Mouse (Mus musculus) erythroid progenitor cell, adult 5-6 weeks (primary cell): ENCODE measurements at regions not wholly inside any gene's neighbourhood (a gene's known extent, or its start where the extent isn't known, plus 50 kb on each side); places are given as distances from the start of the nearest gene placed in this dataset.

Experiments
- ATAC-seq: replicated peaks from 2 replicates; pipeline ENCODE4 v1.8.0; 2016; ENCODE audit warnings: moderate number of reproducible peaks, mild to moderate bottlenecking, moderate TSS enrichment, inconsistent platforms; ENCODE audit not compliant: poor library complexity, low FRiP score, severe bottlenecking

GRCm38 (mm10) chr4:142342482-142343206, 103.4 kb upstream of the Kazn start:
- no peak for ATAC-seq

- ATAC-seq: no peak
Measured at GRCm38 (mm10) chr4:142341305-142341704, 102.1 kb upstream of the Kazn start.

GRCm38 (mm10) chr4:142340057-142340456, 100.9 kb upstream of the Kazn start:
- ATAC-seq: no peak

- ATAC-seq: no peak
Measured at GRCm38 (mm10) chr4:142337701-142338100, 98.5 kb upstream of the Kazn start.

- ATAC-seq: no peak
Measured at GRCm38 (mm10) chr4:142336943-142337342, 97.7 kb upstream of the Kazn start.

GRCm38 (mm10) chr4:142334084-142334483, 94.9 kb upstream of the Kazn start:
- no peak for ATAC-seq

GRCm38 (mm10) chr4:142330599-142330998, 91.4 kb upstream of the Kazn start:
- ATAC-seq: no peak

GRCm38 (mm10) chr4:142329600-142329999, 90.4 kb upstream of the Kazn start:
- no peak for ATAC-seq

GRCm38 (mm10) chr4:142326511-142326910, 87.3 kb upstream of the Kazn start:
- no peak for ATAC-seq

GRCm38 (mm10) chr4:142321209-142321863, 82.1 kb upstream of the Kazn start:
- ATAC-seq: no peak

- ATAC-seq: no peak
Measured at GRCm38 (mm10) chr4:142310282-142310681, 71.1 kb upstream of the Kazn start.

GRCm38 (mm10) chr4:142308271-142308670, 69.1 kb upstream of the Kazn start:
- no peak for ATAC-seq

GRCm38 (mm10) chr4:142307321-142307720, 68.1 kb upstream of the Kazn start:
- ATAC-seq: no peak

- no peak for ATAC-seq
Measured at GRCm38 (mm10) chr4:142306076-142306475, 66.9 kb upstream of the Kazn start.

- no peak for ATAC-seq
Measured at GRCm38 (mm10) chr4:142303374-142304020, 64.3 kb upstream of the Kazn start.

GRCm38 (mm10) chr4:142302724-142303120, 63.5 kb upstream of the Kazn start:
- ATAC-seq: no peak

GRCm38 (mm10) chr4:142302041-142302723, 63.0 kb upstream of the Kazn start:
- no peak for ATAC-seq

- ATAC-seq: no peak
Measured at GRCm38 (mm10) chr4:142298770-142299337, 59.7 kb upstream of the Kazn start.

- no peak for ATAC-seq
Measured at GRCm38 (mm10) chr4:142292760-142293159, 53.6 kb upstream of the Kazn start.

- ATAC-seq: no peak
Measured at GRCm38 (mm10) chr4:142292334-142292733, 53.1 kb upstream of the Kazn start.
